Mouse (Mus musculus) liver, embryonic 13.5 days (tissue): ENCODE measurements around the gene Adamts20. TPM values are rescaled to one million over a fixed set of nuclear protein-coding genes. Genes with fewer than 3 reads are reported as not detected.

Experiments
- ATAC-seq: fragments of 200-750 bp; cut with Nextera tagmentation; 2 replicates; pipeline ENCODE4 v1.8.0; 2017; ENCODE audit warnings: low read depth, mild to moderate bottlenecking, moderate number of reproducible peaks, moderate library complexity
- DNase-seq: peaks from one replicate; pipeline ENCODE4 v3.0.0; 2022
- H3K27ac ChIP-seq: fragments of 300-500 bp; sonication (generic); 2 replicates; pipeline ENCODE4 v1.5.1; 2015; ENCODE audit warnings: moderate library complexity, mild to moderate bottlenecking, inconsistent platforms
- H3K27me3 ChIP-seq: fragments of 300-500 bp; sonication (generic); 2 replicates; pipeline ENCODE4 v1.6.1; 2015; ENCODE audit warnings: mild to moderate bottlenecking, inconsistent platforms
- H3K36me3 ChIP-seq: fragments of 300-500 bp; sonication (generic); 2 replicates; pipeline ENCODE4 v1.6.1; 2015; ENCODE audit warnings: mild to moderate bottlenecking, inconsistent platforms
- H3K4me1 ChIP-seq: fragments of 300-500 bp; sonication (generic); replicated peaks from 2 replicates; pipeline ENCODE4 v1.6.1; 2015; ENCODE audit warnings: inconsistent platforms
- H3K4me2 ChIP-seq: fragments of 300-500 bp; sonication (generic); 2 replicates; pipeline ENCODE4 v1.6.1; 2015; ENCODE audit warnings: inconsistent platforms, mild to moderate bottlenecking, moderate library complexity
- H3K4me3 ChIP-seq: fragments of 300-500 bp; sonication (generic); replicated peaks from 2 replicates; pipeline ENCODE4 v1.5.1; 2015; ENCODE audit warnings: mild to moderate bottlenecking, inconsistent platforms
- H3K9ac ChIP-seq: fragments of 300-500 bp; sonication (generic); 2 replicates; pipeline ENCODE4 v1.6.1; 2015; ENCODE audit warnings: mild to moderate bottlenecking, inconsistent platforms
- H3K9me3 ChIP-seq: fragments of 300-500 bp; sonication (generic); replicated peaks from 2 replicates; pipeline ENCODE4 v1.6.1; 2016; ENCODE audit warnings: inconsistent platforms
- WGBS: fragments of 180-500 bp; shearing (Covaris S2); methylation state at CpG from one replicate; pipeline ENCODE4 v1.1.7; 2015; ENCODE audit not compliant: insufficient replicate concordance; 5-methylcytosine and 5-hydroxymethylcytosine counted together
- polyA plus RNA-seq: library from polyadenylated mRNA; unstranded; fragments of >200 nt; fragmentation: Nextera tagmentation; extraction: Ambion mirVana; gene quantifications from 2 replicates; pipeline ENCODE4 v1.2.1, GENCODE M21; 2015

The Adamts20 gene
- polyA plus RNA-seq, 1 experiment from 2014 or later: 0.16 TPM

GRCm38 (mm10) chr15:94242133-94242532, 223.1 kb downstream of the Adamts20 start:
- WGBS: 38% methylated on average over 1 of the region's 1 CpGs
- Histone ChIP-seq H3K9me3 (no peaks in the 10 kb centered on the region), H3K27ac (no peak overlapping the region), H3K9ac (no peak overlapping the region), H3K36me3 (no peaks in the 10 kb centered on the region), H3K4me3 (no peak overlapping the region), H3K4me1 (no peaks in the 10 kb centered on the region), H3K4me2 (no peak overlapping the region), H3K27me3 (no peaks in the 10 kb centered on the region)
- no peak for DNase-seq
- no peak for ATAC-seq

- no peak for DNase-seq
- 62% methylated on average over 4 of the region's 4 CpGs for WGBS
- Histone ChIP-seq H3K4me3 (no peak overlapping the region), H3K9me3 (no peaks in the 10 kb centered on the region), H3K4me2 (no peak overlapping the region), H3K27me3 (no peaks in the 10 kb centered on the region), H3K4me1 (no peaks in the 10 kb centered on the region), H3K36me3 (no peaks in the 10 kb centered on the region), H3K27ac (no peak overlapping the region), H3K9ac (no peak overlapping the region)
- no peak for ATAC-seq
Observed at GRCm38 (mm10) chr15:94239637-94240036, 225.6 kb downstream of the Adamts20 start.

- H3K4me2 ChIP-seq: no peak overlapping the region
- H3K4me3 ChIP-seq: no peak overlapping the region
- no peak overlapping the region for H3K9ac ChIP-seq
- WGBS: 78% methylated on average over 6 of the region's 6 CpGs
- H3K4me1 ChIP-seq: no peaks in the 10 kb centered on the region
- no peaks in the 10 kb centered on the region for H3K9me3 ChIP-seq
- no peak overlapping the region for H3K27ac ChIP-seq
- H3K27me3 ChIP-seq: no peaks in the 10 kb centered on the region
- no peak for ATAC-seq
- no peak for DNase-seq
- H3K36me3 ChIP-seq: no peaks in the 10 kb centered on the region
Observed at GRCm38 (mm10) chr15:94239127-94239526, 226.1 kb downstream of the Adamts20 start.

GRCm38 (mm10) chr15:94238058-94238876, 227.0 kb downstream of the Adamts20 start:
- H3K4me2 ChIP-seq: no peak overlapping the region

DNA sequence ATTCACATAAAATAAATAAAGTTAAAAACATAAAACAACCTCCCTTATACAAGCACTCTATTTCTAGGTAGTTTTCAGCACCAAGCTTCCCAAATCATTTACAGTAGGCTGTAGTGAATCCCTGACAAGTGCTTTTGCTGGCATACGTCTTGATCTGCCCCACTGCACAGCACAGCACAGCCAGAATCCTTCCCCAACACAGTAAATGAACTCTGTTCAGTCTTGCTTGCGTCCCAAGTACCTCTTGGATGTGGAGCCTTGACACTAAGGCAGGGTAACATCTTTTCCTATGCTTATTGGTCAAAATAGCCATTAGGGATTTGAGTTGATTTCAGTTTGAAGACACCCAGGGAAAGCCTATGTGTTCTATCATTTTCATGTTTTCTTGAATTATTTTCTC, 228.5 kb downstream of the Adamts20 start:
- Histone ChIP-seq H3K27me3 (no peaks in the 10 kb centered on the region), H3K36me3 (no peaks in the 10 kb centered on the region), H3K9me3 (no peaks in the 10 kb centered on the region), H3K9ac (no peak overlapping the region), H3K4me3 (no peak overlapping the region), H3K4me2 (no peak overlapping the region), H3K4me1 (no peaks in the 10 kb centered on the region), H3K27ac (no peak overlapping the region)
- WGBS: 58% methylated on average over 2 of the region's 2 CpGs
- DNase-seq (no peak), ATAC-seq (no peak)

More at GRCm38 (mm10) chr15:94238058-94238876, 227.0 kb downstream of the Adamts20 start:
- H3K27ac ChIP-seq: no peak overlapping the region
- H3K9ac ChIP-seq: no peak overlapping the region
- ATAC-seq (no peak), DNase-seq (no peak)
- H3K36me3 ChIP-seq: no peaks in the 10 kb centered on the region
- WGBS: 68% methylated on average over 14 of the region's 14 CpGs
- no peaks in the 10 kb centered on the region for H3K9me3 ChIP-seq
- no peaks in the 10 kb centered on the region for H3K4me1 ChIP-seq
- no peaks in the 10 kb centered on the region for H3K27me3 ChIP-seq
- no peak overlapping the region for H3K4me3 ChIP-seq

- H3K27me3 ChIP-seq: no peaks in the 10 kb centered on the region
- H3K9ac ChIP-seq: no peak overlapping the region
- no peak for DNase-seq
- no peaks in the 10 kb centered on the region for H3K4me1 ChIP-seq
- H3K4me3 ChIP-seq: no peak overlapping the region
- no peaks in the 10 kb centered on the region for H3K36me3 ChIP-seq
- 57% methylated on average over 3 of the region's 3 CpGs for WGBS
- no peak overlapping the region for H3K4me2 ChIP-seq
- no peak overlapping the region for H3K27ac ChIP-seq
- H3K9me3 ChIP-seq: no peaks in the 10 kb centered on the region
- ATAC-seq: no peak
Observed at GRCm38 (mm10) chr15:94236121-94236520, 229.1 kb downstream of the Adamts20 start.

GRCm38 (mm10) chr15:94235190-94235589, 230.0 kb downstream of the Adamts20 start:
- 61% methylated on average over 2 of the region's 2 CpGs for WGBS
- no peaks in the 10 kb centered on the region for H3K9me3 ChIP-seq
- H3K36me3 ChIP-seq: no peaks in the 10 kb centered on the region
- H3K27ac ChIP-seq: no peak overlapping the region
- H3K9ac ChIP-seq: no peak overlapping the region
- ATAC-seq (no peak), DNase-seq (no peak)
- no peaks in the 10 kb centered on the region for H3K4me1 ChIP-seq
- H3K4me3 ChIP-seq: no peak overlapping the region
- H3K4me2 ChIP-seq: no peak overlapping the region
- H3K27me3 ChIP-seq: no peaks in the 10 kb centered on the region

- no peaks in the 10 kb centered on the region for H3K9me3 ChIP-seq
Observed at GRCm38 (mm10) chr15:94231246-94231645, 234.0 kb downstream of the Adamts20 start.

GRCm38 (mm10) chr15:94227388-94227787, 237.8 kb downstream of the Adamts20 start:
- 41% methylated on average over 1 of the region's 1 CpGs for WGBS
- Histone ChIP-seq H3K27me3 (no peaks in the 10 kb centered on the region), H3K9ac (no peak overlapping the region), H3K36me3 (no peaks in the 10 kb centered on the region), H3K4me1 (no peaks in the 10 kb centered on the region), H3K9me3 (no peaks in the 10 kb centered on the region), H3K4me2 (no peak overlapping the region), H3K27ac (no peak overlapping the region), H3K4me3 (no peak overlapping the region)
- ATAC-seq (no peak), DNase-seq (no peak)

More at GRCm38 (mm10) chr15:94231246-94231645, 234.0 kb downstream of the Adamts20 start:
- no peak overlapping the region for H3K4me3 ChIP-seq
- ATAC-seq: no peak
- H3K36me3 ChIP-seq: no peaks in the 10 kb centered on the region
- no peak overlapping the region for H3K27ac ChIP-seq
- H3K4me2 ChIP-seq: no peak overlapping the region
- no peak overlapping the region for H3K9ac ChIP-seq
- H3K27me3 ChIP-seq: no peaks in the 10 kb centered on the region
- H3K4me1 ChIP-seq: no peaks in the 10 kb centered on the region
- 12% methylated on average over 5 of the region's 5 CpGs for WGBS
- DNase-seq: no peak

GRCm38 (mm10) chr15:94223101-94223500, 242.1 kb downstream of the Adamts20 start:
- 18% methylated on average over 8 of the region's 8 CpGs for WGBS
- no peak for DNase-seq
- Histone ChIP-seq H3K4me1 (no peaks in the 10 kb centered on the region), H3K4me3 (no peak overlapping the region), H3K27ac (no peak overlapping the region), H3K27me3 (no peaks in the 10 kb centered on the region), H3K9me3 (no peaks in the 10 kb centered on the region), H3K9ac (no peak overlapping the region), H3K4me2 (no peak overlapping the region), H3K36me3 (no peaks in the 10 kb centered on the region)
- ATAC-seq: no peak

DNA sequence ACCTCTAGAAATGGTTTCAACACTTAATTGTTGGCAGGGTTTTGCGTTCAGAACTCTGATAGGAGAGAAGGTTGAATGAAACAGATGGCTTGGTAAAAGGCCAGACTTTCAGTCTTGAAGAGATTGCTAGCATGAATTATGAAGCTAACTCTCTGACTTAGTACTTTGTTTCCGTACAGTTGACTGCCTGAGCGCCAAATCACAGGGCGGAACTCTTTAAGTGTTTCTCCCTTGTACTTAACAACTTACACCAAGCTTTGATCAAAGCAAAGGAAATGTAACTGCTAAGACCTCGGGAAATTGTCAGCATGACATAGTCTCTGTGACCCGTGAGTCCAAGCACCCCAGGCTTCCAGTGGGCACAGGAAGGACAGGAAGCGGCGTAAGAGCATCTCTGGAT, 244.5 kb downstream of the Adamts20 start:
- H3K27ac ChIP-seq: no peak overlapping the region
- DNase-seq (no peak), ATAC-seq (no peak)
- no peak overlapping the region for H3K4me3 ChIP-seq
- H3K9me3 ChIP-seq: no peaks in the 10 kb centered on the region
- H3K27me3 ChIP-seq: no peaks in the 10 kb centered on the region
- 58% methylated on average over 8 of the region's 8 CpGs for WGBS
- no peaks in the 10 kb centered on the region for H3K36me3 ChIP-seq
- no peaks in the 10 kb centered on the region for H3K4me1 ChIP-seq
- H3K9ac ChIP-seq: no peak overlapping the region
- H3K4me2 ChIP-seq: no peak overlapping the region
